Mouse (Mus musculus): Measurements from ENCODE around the gene Aurka.

The Aurka gene

DNA sequence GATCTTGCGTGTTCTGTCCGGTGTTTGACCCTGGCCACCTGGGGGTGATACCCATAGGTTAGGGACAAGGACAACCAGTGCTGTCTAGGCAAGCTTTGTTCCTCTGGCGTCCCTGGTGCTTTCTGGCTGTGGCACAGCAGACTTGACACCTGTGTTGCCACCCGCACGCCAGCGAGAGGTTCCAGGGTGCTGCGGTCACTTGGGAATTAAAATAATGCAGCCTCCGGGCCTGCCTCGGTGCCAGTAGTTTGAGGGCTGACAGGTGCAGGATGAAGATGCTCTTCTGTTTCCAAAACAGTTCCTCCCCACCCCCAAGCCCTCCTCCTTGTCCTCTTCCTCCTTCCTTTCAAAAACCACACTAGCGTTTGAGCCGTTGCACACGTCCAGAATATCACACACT, 11.6 kb upstream of the Aurka start:
- no peak for DNase-seq (ENCODE audit: extremely low read depth, low read depth)

DNA sequence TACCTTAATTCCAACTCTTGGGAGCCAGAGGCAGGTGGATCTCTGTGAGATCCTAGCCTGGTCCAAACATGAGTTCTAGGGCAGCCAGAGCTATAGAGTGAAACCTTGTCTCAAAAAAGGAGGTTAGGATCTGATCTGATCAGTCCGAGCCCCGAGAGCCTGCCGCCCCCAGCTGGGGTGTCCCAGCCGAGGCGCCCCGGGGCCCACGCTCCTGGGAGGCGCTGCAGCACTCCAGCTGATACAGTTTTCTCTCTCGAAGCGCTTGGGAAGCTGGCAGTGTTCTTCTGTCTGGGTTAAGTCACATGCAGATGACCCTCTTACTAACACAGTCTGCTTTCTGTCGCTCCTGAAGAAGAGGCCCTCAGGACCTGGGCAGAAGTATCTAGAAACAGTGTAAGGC, 11.0 kb upstream of the Aurka start:
- DNase-seq (ENCODE audit: extremely low read depth, low read depth) = no peak

DNA sequence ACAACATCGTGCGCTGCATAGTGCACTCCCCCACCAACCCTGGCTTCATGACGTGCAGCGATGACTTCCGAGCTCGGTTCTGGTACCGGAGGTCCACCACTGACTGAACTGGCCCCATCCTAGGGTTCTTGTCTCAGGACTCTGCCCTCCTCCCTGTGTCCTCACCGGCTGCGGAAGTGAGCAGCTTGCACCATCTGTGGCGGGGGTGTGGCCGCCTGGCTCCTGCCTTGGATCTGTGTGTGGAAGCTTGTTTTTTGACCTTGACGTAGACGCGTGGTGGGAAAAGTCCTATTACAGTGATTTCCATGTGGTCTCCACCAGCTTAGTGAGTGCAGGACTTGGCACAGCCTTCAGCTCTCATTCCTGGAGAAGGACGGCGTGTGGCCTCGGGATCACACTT, 10.2 kb upstream of the Aurka start:
- DNase-seq (ENCODE audit: extremely low read depth, low read depth) = no peak

DNA sequence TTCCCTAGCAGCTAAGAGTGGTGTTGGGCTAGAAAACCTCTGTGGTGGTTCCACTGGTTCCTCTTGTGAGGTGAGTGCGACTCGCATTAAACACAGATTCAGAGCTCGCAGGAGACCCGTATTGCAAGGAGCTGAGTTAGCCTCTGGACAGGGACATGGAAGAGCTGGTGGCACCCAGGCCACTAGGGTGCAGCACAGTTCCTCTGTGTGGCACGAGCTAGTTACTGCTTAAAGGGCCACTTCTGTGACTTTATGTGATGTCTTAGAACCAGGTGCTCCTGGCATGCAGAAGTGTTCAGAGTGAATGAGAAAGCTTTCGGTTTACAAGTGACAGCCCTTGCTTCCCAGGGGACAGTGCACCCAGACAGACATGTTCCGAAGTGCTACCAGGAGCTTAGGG, 8.0 kb upstream of the Aurka start:
- no peak for DNase-seq (ENCODE audit: extremely low read depth, low read depth)

DNA sequence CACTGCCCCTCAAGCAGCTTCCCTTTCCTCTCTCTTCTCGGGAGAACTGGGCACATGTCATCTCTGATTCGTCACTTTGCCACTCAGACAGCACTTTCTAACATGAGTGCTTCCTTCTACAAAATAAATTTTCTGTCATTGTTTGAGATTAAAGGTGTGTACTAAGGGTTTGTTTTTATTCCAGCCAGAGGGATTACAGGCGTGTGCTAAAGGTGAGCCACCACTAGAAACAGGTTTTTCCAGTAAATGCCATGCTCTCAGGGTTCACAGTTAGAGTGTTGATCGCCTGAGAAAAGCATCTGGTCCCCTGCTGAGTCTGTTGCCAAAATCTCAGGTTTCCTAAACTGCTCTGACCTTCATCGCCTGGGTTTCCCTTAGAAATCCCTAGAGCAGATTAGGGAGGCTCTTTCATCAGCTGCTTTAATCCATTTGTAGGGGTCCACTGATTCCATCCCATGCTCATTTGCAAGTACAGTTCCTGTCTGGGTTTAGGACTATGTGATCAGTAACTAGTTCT, 6.7 kb upstream of the Aurka start:
- no peak for DNase-seq (ENCODE audit: extremely low read depth, low read depth)

DNA sequence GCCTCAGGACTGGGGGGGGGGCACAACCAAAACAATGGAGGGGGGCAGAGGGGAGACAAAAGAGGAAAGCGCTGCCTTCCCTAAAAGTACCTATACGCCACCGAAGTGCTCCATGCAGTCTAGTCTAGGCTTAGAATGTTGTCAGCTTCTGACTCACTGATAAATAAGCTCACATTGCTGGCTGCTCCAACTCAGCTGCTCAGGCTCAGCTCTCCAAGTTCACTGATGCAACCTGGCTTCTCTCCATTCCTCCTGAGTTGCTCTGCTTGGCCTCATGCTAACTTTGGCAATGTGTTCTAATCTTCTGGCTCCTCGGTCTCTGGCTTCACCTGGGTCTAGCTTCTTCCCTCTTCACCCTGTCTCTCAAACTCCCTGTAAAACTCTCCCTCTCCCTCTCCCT, 6.2 kb upstream of the Aurka start:
- no peak for DNase-seq (ENCODE audit: extremely low read depth, low read depth)

DNA sequence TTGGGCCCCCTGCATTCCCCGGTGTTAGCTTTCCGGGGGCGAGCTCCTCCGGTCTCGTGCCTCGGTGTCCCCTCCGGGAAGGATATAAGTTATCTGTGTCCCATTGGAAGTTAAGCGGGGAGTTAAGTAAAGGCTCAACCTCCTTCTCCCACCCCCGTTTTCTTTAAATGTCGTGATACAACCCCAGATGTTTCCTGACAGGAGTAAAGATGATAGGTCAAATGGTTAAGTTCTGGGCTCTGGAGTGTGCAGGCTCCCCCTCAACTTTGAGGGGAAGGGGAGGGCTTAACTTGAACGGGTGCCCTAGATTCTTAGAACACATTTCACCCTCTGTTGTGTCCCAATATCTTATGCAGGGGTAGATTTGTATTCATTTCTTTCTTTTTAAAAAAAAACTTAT, 923 bp upstream of the Aurka start:
- DNase-seq (ENCODE audit: extremely low read depth, low read depth) = no peak

DNA sequence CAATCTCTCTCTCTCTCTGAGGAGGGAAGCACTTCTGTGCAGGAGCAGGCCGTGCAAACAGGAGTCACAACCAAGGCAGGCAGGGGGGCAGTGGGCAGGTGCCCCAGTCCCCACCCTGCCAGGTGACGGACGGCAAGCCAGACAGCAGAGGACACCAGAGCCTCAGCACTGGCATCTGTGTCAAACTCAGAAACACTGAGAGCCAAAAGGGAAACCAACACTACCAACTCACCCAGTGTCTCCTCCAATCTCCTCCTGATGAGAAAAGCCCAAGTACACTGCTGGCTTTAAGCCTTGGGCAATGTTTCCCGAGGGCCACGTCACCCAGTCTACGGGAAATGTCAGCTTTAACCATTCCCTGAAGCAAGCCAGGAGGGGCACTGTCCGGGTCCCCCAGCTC, 7.2 kb downstream of the Aurka start:
- DNase-seq (ENCODE audit: extremely low read depth, low read depth) = no peak

DNA sequence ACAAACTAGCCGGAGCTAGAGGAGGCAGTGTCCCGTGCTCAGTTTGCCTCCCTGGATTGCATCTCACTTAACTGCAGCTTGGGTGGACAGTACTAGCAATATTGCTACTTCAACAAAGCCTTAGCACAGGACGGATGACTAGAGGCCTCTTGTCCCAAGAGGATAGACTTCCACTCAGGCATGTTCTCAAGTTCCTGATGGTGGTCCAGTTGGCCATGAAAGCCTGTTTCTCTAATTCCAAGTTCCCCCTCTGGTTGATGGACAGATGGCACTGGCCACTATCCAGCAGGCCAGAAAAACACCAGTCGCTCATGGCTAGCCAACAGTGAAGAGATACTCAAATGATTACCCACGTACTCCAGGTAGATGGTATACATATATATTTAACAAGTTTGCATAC, 14.5 kb downstream of the Aurka start:
- no peak for DNase-seq (ENCODE audit: extremely low read depth, low read depth)

DNA sequence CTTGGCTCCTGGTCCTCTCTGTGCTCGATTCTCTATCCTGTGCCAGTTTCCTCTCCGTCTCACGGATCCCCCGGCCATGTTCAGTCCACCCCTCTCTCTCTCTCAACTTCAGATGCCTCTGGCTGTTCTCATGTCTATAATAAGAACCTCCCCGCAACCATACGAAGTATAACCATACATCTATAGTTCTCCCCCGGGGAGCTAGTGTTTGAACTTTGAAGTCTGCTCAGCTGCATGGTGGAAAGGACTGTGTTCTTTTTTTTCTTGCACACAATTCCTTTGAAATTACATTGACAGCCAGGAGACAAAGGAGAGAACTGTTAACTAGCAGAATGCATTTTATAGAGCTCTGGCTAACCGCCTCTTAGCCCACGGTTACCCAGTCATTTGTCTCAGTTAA, 15.6 kb downstream of the Aurka start:
- no peak for DNase-seq (ENCODE audit: extremely low read depth, low read depth)

DNA sequence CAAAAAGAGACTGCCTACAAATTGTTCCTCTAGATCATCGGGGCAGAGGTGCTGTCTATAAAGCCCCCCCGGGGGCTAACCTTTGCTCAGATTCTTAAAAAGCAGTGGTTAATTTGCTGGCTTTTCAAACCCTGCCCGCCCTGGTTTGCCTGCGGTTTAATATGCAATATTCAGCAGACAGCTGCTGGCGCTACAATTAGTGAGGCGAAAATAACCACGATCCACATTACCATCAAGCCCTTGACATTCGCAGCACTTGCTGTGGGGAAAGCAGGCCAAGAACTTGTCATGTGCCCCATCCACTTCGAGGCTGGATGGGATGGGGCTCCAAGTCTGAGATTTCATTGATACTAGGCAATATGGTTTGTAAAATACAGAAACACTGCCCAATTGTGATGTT, 17.1 kb downstream of the Aurka start:
- no peak for DNase-seq (ENCODE audit: extremely low read depth, low read depth)

DNA sequence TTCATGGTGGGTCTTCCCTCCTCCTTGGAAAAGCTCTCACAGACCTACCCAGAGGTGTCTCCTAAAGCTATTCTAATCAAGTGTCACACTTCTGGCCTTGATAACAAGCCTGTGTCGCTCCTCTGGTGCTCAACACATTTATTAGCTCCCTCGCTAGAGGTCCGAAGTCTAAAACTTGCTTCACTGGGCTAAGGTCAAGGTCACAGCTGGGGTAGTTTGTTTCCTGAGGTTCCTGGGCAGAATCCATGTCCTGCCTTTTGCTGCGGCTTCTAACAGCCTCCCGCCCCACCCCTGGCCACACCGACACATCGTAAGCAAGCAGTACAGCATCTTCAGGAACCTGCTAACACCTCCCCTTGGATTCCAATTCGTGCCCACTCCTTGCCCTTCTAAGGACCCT, 19.6 kb downstream of the Aurka start:
- no peak for DNase-seq (ENCODE audit: extremely low read depth, low read depth)

DNA sequence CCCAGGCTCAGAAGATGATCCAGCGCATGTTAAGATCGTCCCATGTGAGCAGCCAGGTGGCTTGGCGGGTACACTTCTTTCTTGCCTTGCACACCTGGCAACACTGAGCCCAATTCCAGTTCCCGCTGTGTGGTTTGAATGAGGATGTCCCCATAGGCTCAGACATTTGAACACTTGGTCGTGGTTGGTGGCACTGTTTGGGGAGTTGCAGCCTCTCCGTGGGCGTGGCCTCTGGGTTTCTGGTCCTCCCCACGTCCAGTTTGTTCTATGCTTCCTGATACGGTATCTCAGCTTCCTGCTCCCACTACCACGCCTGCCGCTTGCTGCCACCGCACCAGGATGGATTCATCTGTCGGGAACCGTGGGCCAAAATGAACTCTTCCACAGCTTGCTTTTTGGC, 20.6 kb downstream of the Aurka start:
- no peak for DNase-seq (ENCODE audit: extremely low read depth, low read depth)

DNA sequence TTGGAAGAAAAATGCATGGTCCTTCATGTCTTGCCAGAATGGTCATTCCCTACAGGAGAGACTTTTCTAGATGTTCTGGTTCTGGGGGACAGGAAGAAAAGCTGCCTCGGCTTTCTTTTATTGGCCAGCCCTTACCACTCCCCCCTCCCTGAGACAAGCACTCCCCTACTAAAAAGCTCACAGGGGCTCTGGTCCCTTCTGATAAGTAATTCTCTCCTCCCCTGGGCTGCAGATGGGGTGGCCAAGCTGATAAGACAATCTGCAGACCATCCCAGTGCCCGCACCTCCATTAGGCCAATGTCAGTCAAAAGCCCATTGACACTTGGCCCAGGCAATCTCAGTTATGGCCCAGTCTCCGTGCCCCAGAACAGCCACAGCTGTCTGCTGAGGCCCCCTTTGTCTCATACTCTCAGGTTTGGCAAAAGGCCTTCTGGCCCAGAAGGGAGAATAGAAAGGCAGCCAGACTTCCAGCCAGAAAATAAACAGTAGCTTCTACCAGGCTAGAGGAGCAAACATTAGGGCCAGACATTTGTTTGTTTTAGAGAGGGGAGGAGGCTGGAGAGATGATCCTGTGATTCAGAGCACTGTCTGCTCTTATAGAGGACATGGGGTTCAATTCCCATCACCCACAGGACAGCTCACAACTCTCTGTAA, 21.9 kb downstream of the Aurka start:
- DNase-seq (ENCODE audit: extremely low read depth, low read depth) = peak; percentile 57

DNA sequence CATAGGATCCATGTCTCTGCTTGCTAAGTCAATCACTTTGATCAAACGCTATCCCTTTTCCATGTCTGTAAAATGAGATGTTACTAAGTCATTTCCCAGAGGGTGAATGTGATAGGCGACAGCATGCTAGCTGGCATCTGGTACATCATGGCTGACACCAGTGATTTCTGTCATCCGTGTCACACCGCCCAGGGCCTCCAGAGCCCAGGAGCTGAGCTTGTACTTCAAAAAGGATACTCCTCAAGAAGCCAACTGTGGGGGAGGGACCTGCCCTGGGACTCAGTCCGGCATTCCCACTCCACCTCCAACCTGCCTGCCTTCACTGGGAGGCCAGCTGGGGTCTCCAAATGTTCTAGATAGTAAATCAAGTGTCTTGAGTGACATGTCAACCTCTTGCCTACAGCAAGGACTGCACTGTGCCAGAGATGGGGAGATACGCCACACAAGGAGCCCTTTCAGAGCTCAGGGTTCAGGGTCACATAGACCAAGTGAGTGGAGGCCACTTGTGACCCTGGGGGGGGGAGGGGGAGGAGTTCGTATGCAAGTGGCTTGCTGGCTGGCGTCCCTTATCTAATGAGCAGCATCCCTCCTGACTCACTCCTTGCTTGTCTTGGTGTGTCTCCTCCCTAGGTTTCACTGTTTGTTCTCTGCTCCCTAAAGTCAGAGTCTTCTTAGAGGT, 23.3 kb downstream of the Aurka start:
- no peak for DNase-seq (ENCODE audit: extremely low read depth, low read depth)

DNA sequence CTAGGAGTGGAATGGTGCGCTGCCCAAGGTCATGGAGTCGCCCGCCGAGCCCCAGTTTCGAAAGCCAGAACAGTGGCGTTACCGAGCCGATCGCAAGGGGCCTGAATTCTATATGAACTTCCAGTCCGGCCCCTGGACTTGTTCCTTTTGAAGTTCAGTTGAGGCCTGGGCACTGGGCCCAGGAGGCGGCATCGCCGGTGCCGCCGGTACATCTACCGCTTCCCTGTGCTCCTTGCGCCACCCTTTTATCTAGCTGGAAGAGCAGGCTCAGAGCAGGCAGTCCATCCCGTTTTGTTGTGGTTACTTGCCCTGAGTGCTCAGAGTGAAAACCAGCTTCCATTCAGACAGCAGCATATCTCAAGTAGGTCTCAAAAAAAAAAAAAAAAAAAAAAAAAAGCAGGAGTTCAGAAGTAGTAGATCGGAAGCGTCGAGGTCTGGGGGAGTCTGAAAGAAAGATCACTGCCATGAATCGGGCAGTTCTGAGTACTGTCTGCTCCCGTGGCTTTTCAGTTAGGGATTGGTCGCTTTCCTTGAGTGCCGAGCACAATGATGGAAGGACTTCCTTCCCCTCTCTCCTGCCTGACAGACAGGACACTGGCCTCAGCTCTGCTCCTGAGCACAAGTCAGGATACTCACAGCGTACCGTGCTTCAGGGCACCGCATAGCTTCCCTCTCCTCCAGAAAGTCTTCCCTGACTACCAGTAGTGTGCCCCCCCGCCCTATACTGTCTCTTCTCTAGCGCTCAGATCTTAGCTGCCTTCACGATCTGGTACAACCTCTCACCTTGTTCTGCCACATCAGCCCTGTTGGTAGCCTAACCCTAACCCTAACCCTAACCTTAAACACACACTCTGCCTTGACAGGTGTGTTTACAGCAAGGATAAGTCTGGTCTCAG, 24.1 kb downstream of the Aurka start:
- DNase-seq (ENCODE audit: extremely low read depth, low read depth) = no peak

DNA sequence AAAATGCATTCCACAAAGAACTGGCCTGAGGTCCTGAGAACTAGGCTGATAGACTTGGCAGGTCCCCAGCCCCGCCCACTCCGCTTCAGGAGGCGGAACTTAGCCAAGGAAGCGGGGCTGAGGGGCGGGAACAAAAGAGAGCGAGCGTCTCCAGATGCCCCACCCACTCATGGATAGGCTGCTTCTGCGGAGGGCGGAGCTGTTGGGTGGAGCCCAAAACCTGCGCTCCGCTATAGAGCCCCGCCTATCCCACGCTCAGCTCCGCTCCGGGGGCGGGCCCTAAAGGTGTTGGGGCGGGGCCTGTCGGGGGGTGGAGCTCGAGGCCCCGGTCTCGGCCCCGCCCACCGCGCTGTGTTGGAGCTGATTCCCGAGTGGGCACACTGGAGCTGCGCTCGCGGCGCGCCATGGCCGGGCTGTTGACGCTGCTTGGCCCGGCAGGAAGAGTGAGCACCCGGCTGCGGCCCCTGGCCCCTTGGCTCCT, 25.0 kb downstream of the Aurka start, which contains the start of gene Fam210b:
TSS of gene Fam210b (plus strand) at position 308 of the 481 bp plus-strand sequence.
- DNase-seq (ENCODE audit: extremely low read depth, low read depth) = peak; percentile 83

DNA sequence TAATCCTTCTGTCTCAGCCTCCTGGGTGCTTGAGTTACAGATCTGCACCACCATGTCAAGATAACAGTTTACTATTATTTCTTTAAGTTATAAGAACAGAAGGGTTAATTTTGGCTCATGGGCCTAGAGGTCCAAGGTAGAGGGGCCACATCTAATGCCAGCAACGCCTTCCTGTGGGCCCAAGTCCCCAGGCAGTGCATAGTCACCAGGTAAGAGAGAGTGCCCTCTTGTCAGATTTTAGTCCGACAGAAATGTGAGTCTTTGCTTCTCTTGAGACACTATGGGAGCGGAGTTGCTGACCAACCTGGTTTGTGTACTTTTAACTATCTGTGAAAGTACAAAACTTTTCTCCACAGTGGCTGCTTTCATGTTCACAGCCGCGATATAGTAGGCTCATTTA, 25.7 kb downstream of the Aurka start:
- no peak for DNase-seq (ENCODE audit: extremely low read depth, low read depth)

DNA sequence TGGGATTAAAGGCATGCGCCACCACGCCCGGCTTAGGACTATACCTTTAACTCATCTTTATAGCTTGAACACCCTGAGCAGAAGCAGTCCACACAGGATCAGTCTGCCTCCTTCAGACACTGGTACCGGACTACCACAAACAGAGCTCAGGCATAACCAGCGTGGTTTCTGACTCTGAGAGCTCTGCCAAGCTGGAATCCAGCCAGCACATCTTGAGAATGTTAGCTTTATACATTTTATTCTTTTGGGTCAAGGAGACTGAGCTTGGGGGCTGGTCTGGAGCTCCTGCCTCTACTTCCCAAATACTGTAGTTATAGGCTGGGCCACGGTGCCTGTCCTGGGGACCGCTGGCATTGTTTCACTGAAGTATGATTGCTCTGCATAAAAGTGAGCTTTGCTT, 26.6 kb downstream of the Aurka start:
- DNase-seq (ENCODE audit: extremely low read depth, low read depth) = no peak

DNA sequence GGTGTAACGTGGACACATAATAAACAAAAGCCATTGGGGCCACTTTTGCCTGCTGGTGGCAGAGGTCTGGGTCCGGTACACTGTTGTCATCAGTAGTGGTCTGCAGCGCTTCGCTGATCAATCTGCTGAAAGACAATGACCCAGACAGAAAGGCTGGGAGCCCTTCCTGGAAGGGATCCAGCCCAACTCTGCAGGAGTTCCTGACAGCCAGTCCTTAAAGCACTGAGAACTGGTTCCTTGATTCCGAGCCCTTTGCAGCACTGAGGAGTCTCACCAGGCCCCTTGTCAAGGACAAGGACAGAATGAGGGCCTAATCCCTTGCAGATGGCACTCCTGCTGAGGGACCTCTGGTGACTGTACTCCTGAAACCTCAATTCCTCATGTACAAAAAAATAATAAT, 28.7 kb downstream of the Aurka start:
- DNase-seq (ENCODE audit: extremely low read depth, low read depth) = no peak

DNA sequence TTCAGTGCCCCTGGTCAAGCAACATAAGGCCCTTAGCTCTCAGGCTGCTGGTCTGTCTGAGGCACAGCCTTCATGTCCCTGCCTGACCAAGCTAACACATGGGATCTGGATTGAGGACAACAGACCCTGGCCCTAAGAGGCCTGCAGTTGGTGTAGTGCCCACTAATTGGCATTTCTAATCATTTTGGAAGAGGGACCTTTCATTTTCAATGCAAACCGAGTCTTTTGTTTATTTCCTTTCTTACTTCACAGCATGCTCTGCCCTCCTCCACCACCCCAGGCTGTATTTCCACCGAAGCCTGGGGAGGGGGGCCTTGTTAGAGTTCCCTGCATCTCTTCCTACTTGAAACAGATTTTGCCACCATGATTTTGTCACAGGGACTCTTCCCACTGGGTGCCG, 29.4 kb downstream of the Aurka start:
- DNase-seq (ENCODE audit: extremely low read depth, low read depth) = no peak
